Mouse (Mus musculus): ENCODE measurements around the gene Rsph9. TPM values are rescaled to one million over a fixed set of nuclear protein-coding genes. Genes with fewer than 3 reads are reported as not detected.

Gene Rsph9
- polyA plus RNA-seq, 1 experiment, result not detected

DNA sequence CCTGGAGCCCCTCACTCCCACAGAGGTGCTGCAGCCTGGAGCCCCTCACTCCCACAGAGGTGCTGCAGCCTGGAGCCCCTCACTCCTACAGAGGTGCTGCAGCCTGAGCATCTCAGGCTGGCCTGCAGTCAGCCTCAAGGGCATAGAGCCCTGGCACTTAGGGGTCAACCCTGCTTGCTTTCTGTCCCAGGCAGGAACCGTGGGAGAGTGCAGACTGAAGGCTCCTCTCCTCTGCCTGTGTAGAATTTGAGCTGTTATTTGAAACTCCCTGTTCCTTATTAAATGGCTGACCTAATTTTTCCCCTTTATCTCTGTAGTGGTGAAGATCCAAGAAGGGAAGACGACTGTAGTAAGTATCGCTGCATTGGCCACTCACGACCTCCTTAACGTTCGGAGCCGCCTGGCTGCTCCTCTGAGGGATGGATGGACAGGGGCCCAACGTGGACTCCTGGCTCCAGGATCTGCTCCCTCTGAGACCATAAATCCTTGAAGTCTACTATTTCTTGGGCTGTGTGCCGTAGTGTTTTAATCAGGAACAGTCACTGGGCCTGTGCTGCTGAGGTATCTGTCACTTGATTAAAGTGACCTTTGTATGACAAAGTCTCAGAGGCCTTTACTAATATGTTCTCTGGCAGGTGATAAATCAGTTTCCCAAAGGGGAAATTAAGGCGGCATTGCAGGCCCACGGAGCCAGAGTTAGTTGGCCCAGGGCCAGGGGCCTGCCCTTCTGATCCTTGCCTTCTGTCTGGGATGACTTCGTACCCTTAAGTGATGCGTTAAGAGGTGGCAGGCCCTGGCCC, 26.2 kb downstream of the Rsph9 start:
- H3K4me3 ChIP-seq (ENCODE audit: insufficient read depth, low read depth, low read length), result no peak overlapping the region
- TF ChIP-seq POLR2A (IDR thresholded peaks at IDR 0.05; ENCODE audit: insufficient read depth, low read depth, low read length), result no peak
- no peak for TF ChIP-seq CTCF (IDR thresholded peaks at IDR 0.05; ENCODE audit: insufficient read depth, low read depth, low read length)
- H3K27ac ChIP-seq (ENCODE audit: insufficient read depth, low read depth, low read length), result no peak overlapping the region
- peaks cover 10% of the 10 kb centered on the region; the same call in 1 of the 2 replicates for H3K4me1 ChIP-seq (ENCODE audit: control insufficient read depth, insufficient read depth, low read length)
- 75% methylated on average over 13 of the region's 13 CpGs for WGBS

GRCm38 (mm10) chr17:46116881-46117280, 27.1 kb downstream of the Rsph9 start:
- Histone ChIP-seq H3K27ac (ENCODE audit: insufficient read depth, low read depth, low read length) (no peak overlapping the region), H3K4me1 (ENCODE audit: control insufficient read depth, insufficient read depth, low read length) (peaks cover 10% of the 10 kb centered on the region; the same call in 1 of the 2 replicates), H3K4me3 (ENCODE audit: insufficient read depth, low read depth, low read length) (no peak overlapping the region)
- whole genome bisulfite sequencing, result 66% methylated on average over 3 of the region's 3 CpGs
- no peak for TF ChIP-seq POLR2A (IDR thresholded peaks at IDR 0.05; ENCODE audit: insufficient read depth, low read depth, low read length)
- no peak for TF ChIP-seq CTCF (IDR thresholded peaks at IDR 0.05; ENCODE audit: insufficient read depth, low read depth, low read length)

DNA sequence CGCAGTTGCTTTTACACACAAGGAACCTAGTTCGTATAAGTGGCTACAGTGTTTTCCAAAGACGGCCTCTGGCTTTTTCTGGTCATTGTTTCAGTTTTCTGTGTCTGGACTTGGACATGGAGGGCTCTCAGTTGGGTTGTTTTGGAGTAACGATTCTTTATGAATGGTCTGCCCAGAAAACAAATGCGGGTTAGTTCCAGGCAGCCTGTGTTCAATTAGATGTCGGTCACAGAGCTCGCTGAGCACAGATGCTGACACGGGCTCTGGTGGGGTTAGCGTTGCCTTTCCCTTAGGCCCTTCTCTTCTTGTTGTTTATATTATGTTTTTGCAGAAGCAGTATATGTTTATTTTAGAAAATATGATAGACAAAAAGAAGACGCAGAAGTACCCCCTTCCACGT, 27.9 kb downstream of the Rsph9 start:
- H3K27ac ChIP-seq (ENCODE audit: insufficient read depth, low read depth, low read length), result no peak overlapping the region
- peaks cover 10% of the 10 kb centered on the region; the same call in 1 of the 2 replicates for H3K4me1 ChIP-seq (ENCODE audit: control insufficient read depth, insufficient read depth, low read length)
- 55% methylated on average over 11 of the region's 11 CpGs for WGBS
- TF ChIP-seq POLR2A (IDR thresholded peaks at IDR 0.05; ENCODE audit: insufficient read depth, low read depth, low read length) (no peak), CTCF (IDR thresholded peaks at IDR 0.05; ENCODE audit: insufficient read depth, low read depth, low read length) (no peak)
- H3K4me3 ChIP-seq (ENCODE audit: insufficient read depth, low read depth, low read length), result no peak overlapping the region

GRCm38 (mm10) chr17:46115489-46115888, 28.5 kb downstream of the Rsph9 start:
- TF ChIP-seq CTCF (IDR thresholded peaks at IDR 0.05; ENCODE audit: insufficient read depth, low read depth, low read length) (no peak), POLR2A (IDR thresholded peaks at IDR 0.05; ENCODE audit: insufficient read depth, low read depth, low read length) (no peak)
- WGBS, result 48% methylated on average over 2 of the region's 2 CpGs

GRCm38 (mm10) chr17:46110402-46111289, 33.4 kb downstream of the Rsph9 start, which contains the start of gene Mrps18a:
Gene Mrps18a (plus strand): TSS chr17:46110986.
- Histone ChIP-seq H3K4me3 (ENCODE audit: insufficient read depth, low read depth, low read length) (peak within 1 kb of the TSS; percentile 84), H3K4me1 (ENCODE audit: control insufficient read depth, insufficient read depth, low read length) (peaks cover 2% of the 10 kb centered on the region; the same call in 1 of the 2 replicates), H3K27ac (ENCODE audit: insufficient read depth, low read depth, low read length) (peak within 1 kb of the TSS; percentile 42; the same call in 1 of the 2 replicates)
- WGBS, result 4% methylated on average over 38 of the region's 38 CpGs
- peak; percentile 88 for TF ChIP-seq POLR2A (IDR thresholded peaks at IDR 0.05; ENCODE audit: insufficient read depth, low read depth, low read length)
- no peak for TF ChIP-seq CTCF (IDR thresholded peaks at IDR 0.05; ENCODE audit: insufficient read depth, low read depth, low read length)

More at GRCm38 (mm10) chr17:46115489-46115888, 28.5 kb downstream of the Rsph9 start:
- Histone ChIP-seq H3K4me1 (ENCODE audit: control insufficient read depth, insufficient read depth, low read length) (peaks cover 10% of the 10 kb centered on the region; the same call in 1 of the 2 replicates), H3K4me3 (ENCODE audit: insufficient read depth, low read depth, low read length) (no peak overlapping the region), H3K27ac (ENCODE audit: insufficient read depth, low read depth, low read length) (no peak overlapping the region)

GRCm38 (mm10) chr17:46108286-46108685, 35.7 kb downstream of the Rsph9 start:
- 82% methylated on average over 4 of the region's 4 CpGs for WGBS
- H3K4me1 ChIP-seq (ENCODE audit: control insufficient read depth, insufficient read depth, low read length), result peaks cover 6% of the 10 kb centered on the region; the same call in 1 of the 2 replicates
- H3K27ac ChIP-seq (ENCODE audit: insufficient read depth, low read depth, low read length), result no peak overlapping the region
- H3K4me3 ChIP-seq (ENCODE audit: insufficient read depth, low read depth, low read length), result no peak overlapping the region
- TF ChIP-seq CTCF (IDR thresholded peaks at IDR 0.05; ENCODE audit: insufficient read depth, low read depth, low read length) (no peak), POLR2A (IDR thresholded peaks at IDR 0.05; ENCODE audit: insufficient read depth, low read depth, low read length) (no peak)

- TF ChIP-seq POLR2A (IDR thresholded peaks at IDR 0.05; ENCODE audit: insufficient read depth, low read depth, low read length), result no peak
- no peak for TF ChIP-seq CTCF (IDR thresholded peaks at IDR 0.05; ENCODE audit: insufficient read depth, low read depth, low read length)
- 36% methylated on average over 12 of the region's 12 CpGs for WGBS
- H3K4me1 ChIP-seq (ENCODE audit: control insufficient read depth, insufficient read depth, low read length), result peaks cover 6% of the 10 kb centered on the region; the same call in 1 of the 2 replicates
- H3K27ac ChIP-seq (ENCODE audit: insufficient read depth, low read depth, low read length), result no peak overlapping the region
- H3K4me3 ChIP-seq (ENCODE audit: insufficient read depth, low read depth, low read length), result no peak overlapping the region
These were observed 39.5 kb downstream of the Rsph9 start for GRCm38 (mm10) chr17:46104487-46104886.

DNA sequence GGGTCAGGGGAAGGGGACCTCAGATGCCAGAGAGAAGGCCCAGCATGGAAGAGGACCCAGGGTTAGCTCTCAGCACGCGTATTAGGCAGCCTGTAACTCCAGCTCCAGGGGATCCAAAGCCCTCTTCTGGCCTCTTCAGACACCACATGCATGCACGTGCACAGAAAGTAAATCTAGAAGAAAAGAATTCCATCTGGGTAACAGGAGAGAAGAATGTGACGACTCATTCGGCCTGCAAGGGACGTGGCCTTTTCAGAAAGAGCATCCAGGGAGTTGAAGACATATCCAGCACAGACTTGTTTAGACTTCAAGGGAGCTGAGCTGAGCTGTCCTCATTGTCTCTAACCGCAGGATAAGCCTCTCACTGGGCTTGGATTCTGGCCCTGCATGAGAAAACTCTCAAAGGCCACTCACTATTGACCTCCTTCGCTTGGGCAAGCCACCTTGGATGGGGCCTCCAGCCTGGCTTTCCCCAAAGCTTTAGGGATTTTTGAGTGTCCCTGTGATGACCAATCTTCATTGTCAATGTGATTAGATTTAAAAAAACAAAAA, 41.3 kb downstream of the Rsph9 start:
- no peak overlapping the region for H3K27ac ChIP-seq (ENCODE audit: insufficient read depth, low read depth, low read length)
- no peak overlapping the region for H3K4me3 ChIP-seq (ENCODE audit: insufficient read depth, low read depth, low read length)
- no peak for TF ChIP-seq POLR2A (IDR thresholded peaks at IDR 0.05; ENCODE audit: insufficient read depth, low read depth, low read length)
- no peak for TF ChIP-seq CTCF (IDR thresholded peaks at IDR 0.05; ENCODE audit: insufficient read depth, low read depth, low read length)
- WGBS, result 50% methylated on average over 8 of the region's 8 CpGs
- peaks cover 6% of the 10 kb centered on the region; the same call in 1 of the 2 replicates for H3K4me1 ChIP-seq (ENCODE audit: control insufficient read depth, insufficient read depth, low read length)

Measured in olfactory bulb, adult 2 months (tissue).